11 mouse cellular contexts compared by ENCODE assay signal in the genomic region with DNA sequence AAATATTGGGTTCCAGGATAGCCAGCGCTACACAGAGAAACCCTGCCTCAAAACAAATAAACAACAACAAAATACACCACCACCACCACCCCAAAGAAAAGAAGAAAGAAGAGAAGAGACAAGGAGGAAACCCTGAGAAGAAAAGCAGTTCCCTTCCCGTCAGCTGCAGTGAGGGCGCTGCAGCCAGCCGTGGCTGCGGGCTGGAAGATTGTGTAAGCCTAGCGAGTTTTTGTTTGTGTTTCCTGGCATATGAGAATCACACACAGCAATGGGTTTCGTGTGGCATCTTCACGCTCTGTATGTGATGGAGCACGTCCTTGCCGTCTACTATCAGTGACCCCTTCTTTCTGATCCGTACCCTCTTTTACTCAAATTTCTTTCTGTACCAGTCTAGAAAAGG. TPM values are rescaled to one million over a fixed set of nuclear protein-coding genes. Genes with fewer than 3 reads are reported as not detected.
A peak's percentile ranks its signal among the peaks of the same experiment; 100 is the strongest.
DNase-seq lines count a peak whose midpoint lies in the region; ATAC-seq lines count a peak whose summit lies in the region.
"Had no signal": no experiment of that assay in that cellular context is flagged by ENCODE, and none has a peak within 500 bp of the region (broad histone marks: within the 10 kb centered on the region; RNA-seq: fewer than 3 reads in every experiment).

No protein-coding gene starts in this region.

- no peak for ATAC-seq in forebrain, embryonic 12.5 days (ENCODE audit: low FRiP score)
- ATAC-seq in forebrain, embryonic 15.5 days (replicated peaks) = no peak
- no peak for ATAC-seq in liver, embryonic 12.5 days
- no peak for ATAC-seq in liver, embryonic 11.5 days (replicated peaks; ENCODE audit: low FRiP score)
- ATAC-seq in monocyte, adult 5-6 weeks (replicated peaks; ENCODE audit: insufficient number of reproducible peaks, low FRiP score, low TSS enrichment, poor library complexity, severe bottlenecking) = peak; percentile 38

- no peak overlapping the region for H3K4me2 ChIP-seq in forebrain, embryonic 12.5 days
- H3K4me2 ChIP-seq in forebrain, embryonic 15.5 days (replicated peaks) = no peak overlapping the region
- H3K4me2 ChIP-seq in liver, embryonic 12.5 days = no peak overlapping the region
- H3K4me2 ChIP-seq in liver, embryonic 11.5 days = no peak overlapping the region
- H3K4me2 ChIP-seq: heart, embryonic 15.5 days had no signal

- DNase-seq in liver, embryonic 11.5 days (ENCODE audit: low spot score) = no peak
- no peak for DNase-seq in limb, embryonic 10.5 days (ENCODE audit: low spot score)
- DNase-seq in left cerebral cortex, adult 18-20 months (ENCODE audit: low spot score in 2 of 2) = no peak
- DNase-seq in ovary, postnatal 10 days (ENCODE audit: low spot score) = no peak
- DNase-seq: kidney, adult 11 months; thymus, adult 18-20 months had no signal

- peaks cover 33% of the 10 kb centered on the region for H3K4me1 ChIP-seq in forebrain, embryonic 12.5 days
- H3K4me1 ChIP-seq in forebrain, embryonic 15.5 days = peaks cover 12% of the 10 kb centered on the region
- H3K4me1 ChIP-seq in liver, embryonic 12.5 days = peaks cover 66% of the 10 kb centered on the region
- H3K4me1 ChIP-seq in liver, embryonic 11.5 days (replicated peaks; ENCODE audit: control insufficient read depth, insufficient read depth, low read length) = peaks cover 31% of the 10 kb centered on the region
- H3K4me1 ChIP-seq in limb, embryonic 10.5 days = peaks cover 48% of the 10 kb centered on the region

- no peaks in the 10 kb centered on the region for H3K27me3 ChIP-seq in forebrain, embryonic 12.5 days
- H3K27me3 ChIP-seq in forebrain, embryonic 15.5 days = no peaks in the 10 kb centered on the region
- no peaks in the 10 kb centered on the region for H3K27me3 ChIP-seq in liver, embryonic 12.5 days (replicated peaks)
- no peaks in the 10 kb centered on the region for H3K27me3 ChIP-seq in liver, embryonic 11.5 days (replicated peaks; ENCODE audit: control insufficient read depth, insufficient read depth, low read length)
- no peaks in the 10 kb centered on the region for H3K27me3 ChIP-seq in limb, embryonic 10.5 days (ENCODE audit: low read depth, poor library complexity, severe bottlenecking)
- H3K27me3 ChIP-seq: heart, embryonic 15.5 days had no signal

- no peaks in the 10 kb centered on the region for H3K9me3 ChIP-seq in forebrain, embryonic 12.5 days
- H3K9me3 ChIP-seq in forebrain, embryonic 15.5 days = no peaks in the 10 kb centered on the region
- no peaks in the 10 kb centered on the region for H3K9me3 ChIP-seq in liver, embryonic 12.5 days (replicated peaks)
- H3K9me3 ChIP-seq in liver, embryonic 11.5 days (ENCODE audit: control insufficient read depth, low read length) = no peaks in the 10 kb centered on the region
- H3K9me3 ChIP-seq in limb, embryonic 10.5 days (replicated peaks) = no peaks in the 10 kb centered on the region
- H3K9me3 ChIP-seq: heart, embryonic 15.5 days had no signal

- peak overlapping the region; percentile 25; the same call in 1 of the 2 replicates for H3K27ac ChIP-seq in forebrain, embryonic 12.5 days
- no peak overlapping the region for H3K27ac ChIP-seq in forebrain, embryonic 15.5 days (replicated peaks)
- H3K27ac ChIP-seq in liver, embryonic 12.5 days = 0 out of 2 replicates have a peak overlapping the region, but pooled peaks have one; percentile 4
- no peak overlapping the region for H3K27ac ChIP-seq in liver, embryonic 11.5 days (ENCODE audit: low read depth, low read length)
- peak overlapping the region; percentile 85 for H3K27ac ChIP-seq in limb, embryonic 10.5 days

- H3K9ac ChIP-seq in forebrain, embryonic 12.5 days = 0 out of 2 replicates have a peak overlapping the region, but pooled peaks have one; percentile 4
- H3K9ac ChIP-seq in forebrain, embryonic 15.5 days (replicated peaks) = no peak overlapping the region
- no peak overlapping the region for H3K9ac ChIP-seq in liver, embryonic 12.5 days
- no peak overlapping the region for H3K9ac ChIP-seq in liver, embryonic 11.5 days (ENCODE audit: low read depth, low read length)
- H3K9ac ChIP-seq: heart, embryonic 15.5 days had no signal

- 83% methylated on average over 11 of the region's 11 CpGs for WGBS in forebrain, embryonic 12.5 days
- WGBS in forebrain, embryonic 15.5 days = 72% methylated on average over 11 of the region's 11 CpGs
- whole genome bisulfite sequencing in liver, embryonic 12.5 days (ENCODE audit: insufficient replicate concordance) = 46% methylated on average over 11 of the region's 11 CpGs
- 64% methylated on average over 11 of the region's 11 CpGs for WGBS in liver, embryonic 11.5 days
- 86% methylated on average over 11 of the region's 11 CpGs for WGBS in limb, embryonic 10.5 days

- H3K4me3 ChIP-seq in forebrain, embryonic 12.5 days (replicated peaks) = no peak overlapping the region
- H3K4me3 ChIP-seq in forebrain, embryonic 15.5 days = no peak overlapping the region
- H3K4me3 ChIP-seq in liver, embryonic 12.5 days = no peak overlapping the region
- H3K4me3 ChIP-seq in liver, embryonic 11.5 days (ENCODE audit: low read depth, low read length) = no peak overlapping the region
- no peak overlapping the region for H3K4me3 ChIP-seq in limb, embryonic 10.5 days
- H3K4me3 ChIP-seq: heart, embryonic 15.5 days had no signal

- H3K36me3 ChIP-seq in forebrain, embryonic 12.5 days (replicated peaks) = 0 out of 2 replicates have a peak, but pooled peaks cover 2% of the 10 kb centered on the region
- H3K36me3 ChIP-seq in forebrain, embryonic 15.5 days = no peaks in the 10 kb centered on the region
- peaks cover 53% of the 10 kb centered on the region for H3K36me3 ChIP-seq in liver, embryonic 12.5 days
- no peaks in the 10 kb centered on the region for H3K36me3 ChIP-seq in liver, embryonic 11.5 days (ENCODE audit: control insufficient read depth, insufficient read depth, low read length)
- H3K36me3 ChIP-seq in limb, embryonic 10.5 days = peaks cover 30% of the 10 kb centered on the region
- H3K36me3 ChIP-seq: heart, embryonic 15.5 days had no signal

RNA-seq across cellular contexts. Expression of a gene that starts 14.1 kb away (rescaled TPM):
- polyA plus RNA-seq in forebrain, embryonic 12.5 days (2016; fragmentation: Nextera tagmentation; extraction: Ambion mirVana) = 1.4 and 1.6 TPM in 2 replicates
- 1.3 and 1.4 TPM in 2 replicates for polyA plus RNA-seq in forebrain, embryonic 15.5 days (2015; fragmentation: Nextera tagmentation; extraction: Ambion mirVana)
- polyA plus RNA-seq in liver, embryonic 12.5 days (2016; fragmentation: Nextera tagmentation; extraction: Ambion mirVana) = 2.0 and 2.1 TPM in 2 replicates
- 1.6 and 2.3 TPM in 2 replicates for polyA plus RNA-seq in liver, embryonic 11.5 days (2014; fragmentation: Nextera tagmentation; extraction: Ambion mirVana)
- polyA plus RNA-seq in limb, embryonic 10.5 days (2016; fragmentation: Nextera tagmentation; extraction: Ambion mirVana) = 1.9 and 2.3 TPM in 2 replicates
- 4.7 to 13.9 TPM (median 9.0 TPM) in 3 replicates for total RNA-seq in monocyte, adult 5-6 weeks (2017)
- total RNA-seq in left cerebral cortex, adult 18-20 months (2021) = 10 to 100 TPM; 27.9 to 28.6 TPM

RNA-seq across cellular contexts. Expression of a gene that starts 39.1 kb away (rescaled TPM):
- 2.8 and 4.4 TPM in 2 replicates for polyA plus RNA-seq in forebrain, embryonic 12.5 days (2016; fragmentation: Nextera tagmentation; extraction: Ambion mirVana)
- polyA plus RNA-seq in forebrain, embryonic 15.5 days (2015; fragmentation: Nextera tagmentation; extraction: Ambion mirVana) = 3.7 and 4.8 TPM in 2 replicates
- 21.6 and 25.2 TPM in 2 replicates for polyA plus RNA-seq in liver, embryonic 12.5 days (2016; fragmentation: Nextera tagmentation; extraction: Ambion mirVana)
- 24.1 and 27.3 TPM in 2 replicates for polyA plus RNA-seq in liver, embryonic 11.5 days (2014; fragmentation: Nextera tagmentation; extraction: Ambion mirVana)
- polyA plus RNA-seq in limb, embryonic 10.5 days (2016; fragmentation: Nextera tagmentation; extraction: Ambion mirVana) = 6.8 and 11.1 TPM in 2 replicates
- total RNA-seq in monocyte, adult 5-6 weeks (2017) = 96.3 to 128 TPM (median 103 TPM) in 3 replicates
- 1 to 10 TPM; 3.1 to 4.1 TPM for total RNA-seq in left cerebral cortex, adult 18-20 months (2021)

Comparison
In these comparisons a context has a peak if more than half of its experiments do, and no peak if none do; other contexts are left out.
1. H3K27ac ChIP-seq: peak in forebrain, embryonic 12.5 days (single experiment), liver, embryonic 12.5 days (single experiment) and limb, embryonic 10.5 days (single experiment); none in forebrain, embryonic 15.5 days (single experiment) and liver, embryonic 11.5 days (single experiment).